Comparison of ENCODE assay signal across 8 mouse cellular contexts in the genomic region with DNA sequence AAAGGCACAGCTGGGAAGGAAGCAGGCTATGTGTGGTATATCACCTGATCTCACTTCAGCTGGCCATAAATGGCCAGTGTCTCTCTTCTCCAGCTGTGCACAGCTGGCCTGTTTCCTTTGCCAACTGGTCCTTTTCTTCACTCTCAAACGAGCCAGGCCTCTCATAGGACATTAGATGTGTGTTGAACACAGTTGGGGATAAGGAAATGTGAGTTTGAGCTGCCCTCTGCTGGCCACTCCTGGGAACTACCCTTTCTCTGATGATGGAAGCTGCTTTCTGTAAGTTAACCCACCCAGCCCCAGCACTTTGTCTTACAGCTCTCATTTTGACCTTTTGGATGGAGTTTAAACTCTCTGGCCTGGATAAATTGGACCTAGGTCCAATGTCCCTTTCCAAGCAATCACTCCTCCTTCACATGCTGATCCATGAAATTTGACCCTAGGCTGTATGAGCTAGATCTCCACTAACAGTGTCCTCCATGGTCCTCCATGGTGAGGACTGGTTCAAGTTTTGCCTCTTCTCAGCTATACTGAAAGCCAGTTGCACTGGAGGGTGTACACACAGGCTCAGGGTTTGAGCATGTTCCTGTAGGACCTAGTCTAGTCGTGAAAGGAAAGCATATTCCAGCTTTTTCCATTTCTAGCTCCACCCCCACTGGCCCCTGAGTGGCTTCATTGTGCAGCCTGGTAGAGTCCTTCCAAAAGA. TPM values are rescaled to one million over a fixed set of nuclear protein-coding genes. Genes with fewer than 3 reads are reported as not detected.
DNase-seq lines count a peak whose midpoint lies in the region; ATAC-seq lines count a peak whose summit lies in the region.

No protein-coding gene starts in this region.

- no peaks in the 10 kb centered on the region for H3K36me3 ChIP-seq in lung, embryonic 16.5 days (ENCODE audit: control insufficient read depth, insufficient read depth, low read length)

- no peaks in the 10 kb centered on the region; the same call in 1 of the 2 replicates for H3K4me1 ChIP-seq in lung, embryonic 16.5 days (replicated peaks; ENCODE audit: control insufficient read depth, insufficient read depth, low read length)

- no peak overlapping the region for H3K27ac ChIP-seq in lung, embryonic 16.5 days (ENCODE audit: low read length)

- peak; percentile 74 to 76 for ATAC-seq in hematopoietic stem cell, adult 5-6 weeks (replicated peaks in 1 of 2; ENCODE audit: insufficient read depth in 1 of 2, low FRiP score in 2 of 2, low TSS enrichment in 1 of 2, low read depth in 1 of 2, poor library complexity in 2 of 2, severe bottlenecking in 2 of 2)
- peak; percentile 92 for ATAC-seq in lung, embryonic 16.5 days (ENCODE audit: low read depth)

- no peak overlapping the region for H3K4me3 ChIP-seq in lung, embryonic 16.5 days (ENCODE audit: low read length)

- H3K27me3 ChIP-seq in lung, embryonic 16.5 days (ENCODE audit: control insufficient read depth, insufficient read depth, low read depth, low read length): no peaks in the 10 kb centered on the region; the same call in 1 of the 2 replicates

- no peak overlapping the region for H3K9ac ChIP-seq in lung, embryonic 16.5 days (ENCODE audit: low read length)

- 15% methylated on average over 2 of the region's 2 CpGs for WGBS in lung, embryonic 16.5 days

- H3K9me3 ChIP-seq in lung, embryonic 16.5 days (ENCODE audit: control insufficient read depth, low read length): no peaks in the 10 kb centered on the region

- DNase-seq in Muller cell, postnatal 12 days (ENCODE audit: inconsistent ontology term): peak; percentile 83
- DNase-seq in cerebellum, adult 8-10 months: peak; percentile 90
- DNase-seq in forelimb bud, embryonic 11.5 days (ENCODE audit: low read depth, low spot score): peak; percentile 91
- peak; percentile 89 to 97 for DNase-seq in layer of hippocampus, adult 8-10 months (ENCODE audit: low spot score in 2 of 2)
- DNase-seq in ovary, postnatal 36 days (ENCODE audit: low spot score): peak; percentile 82
- peak; percentile 38 to 70 for DNase-seq in thymus, postnatal 10 days (ENCODE audit: low spot score in 2 of 2)

- H3K4me2 ChIP-seq in lung, embryonic 16.5 days (ENCODE audit: low read depth, low read length): no peak overlapping the region

RNA-seq across cellular contexts. Expression of a gene that starts 13.0 kb away (rescaled TPM):
- not detected in 2 replicates for total RNA-seq in hematopoietic stem cell, adult 5-6 weeks (2017)
- not detected for total RNA-seq in layer of hippocampus, adult 8-10 months (2022)
- polyA plus RNA-seq in lung, embryonic 16.5 days (2015; fragmentation: Nextera tagmentation; extraction: Ambion mirVana): not detected in 2 replicates

RNA-seq across cellular contexts. Expression of a gene that starts 31.6 kb away (rescaled TPM):
- 34.2 and 42.6 TPM in 2 replicates for total RNA-seq in hematopoietic stem cell, adult 5-6 weeks (2017)
- total RNA-seq in layer of hippocampus, adult 8-10 months (2022): 100 to 1,000 TPM; 226 to 282 (median 255) TPM
- polyA plus RNA-seq in lung, embryonic 16.5 days (2015; fragmentation: Nextera tagmentation; extraction: Ambion mirVana): 106 and 109 TPM in 2 replicates
